Mouse (Mus musculus): ENCODE results near the gene Dlg4.

Gene Dlg4

DNA sequence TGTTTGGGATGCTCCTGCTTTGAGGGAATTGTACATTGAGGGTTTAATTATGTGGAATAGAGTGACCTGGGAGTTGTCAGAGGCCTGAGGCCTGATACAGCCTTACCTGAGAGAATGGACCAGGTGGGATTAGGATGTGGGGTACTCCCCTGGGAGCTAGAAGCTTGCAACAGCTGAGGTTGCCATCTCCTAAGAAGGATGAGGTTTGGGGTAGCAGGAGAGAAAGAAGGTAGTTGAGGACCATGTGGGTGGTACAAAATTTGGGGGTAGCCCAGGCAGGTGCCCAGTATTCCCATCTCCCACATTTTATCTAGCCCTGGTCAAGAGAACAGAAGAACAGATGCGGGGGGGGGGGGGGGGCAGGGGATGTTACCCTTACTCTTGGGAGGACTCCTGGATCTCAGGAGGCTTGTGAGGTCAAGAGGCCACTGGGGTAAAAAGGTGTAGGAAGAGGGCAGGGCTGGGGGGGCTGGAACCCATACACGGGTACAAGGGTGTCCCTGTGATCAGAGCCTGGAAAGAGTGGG, 2.8 kb downstream of the Dlg4 start:
- DNase-seq: peak in 1 of 2 experiments; percentile 4

DNA sequence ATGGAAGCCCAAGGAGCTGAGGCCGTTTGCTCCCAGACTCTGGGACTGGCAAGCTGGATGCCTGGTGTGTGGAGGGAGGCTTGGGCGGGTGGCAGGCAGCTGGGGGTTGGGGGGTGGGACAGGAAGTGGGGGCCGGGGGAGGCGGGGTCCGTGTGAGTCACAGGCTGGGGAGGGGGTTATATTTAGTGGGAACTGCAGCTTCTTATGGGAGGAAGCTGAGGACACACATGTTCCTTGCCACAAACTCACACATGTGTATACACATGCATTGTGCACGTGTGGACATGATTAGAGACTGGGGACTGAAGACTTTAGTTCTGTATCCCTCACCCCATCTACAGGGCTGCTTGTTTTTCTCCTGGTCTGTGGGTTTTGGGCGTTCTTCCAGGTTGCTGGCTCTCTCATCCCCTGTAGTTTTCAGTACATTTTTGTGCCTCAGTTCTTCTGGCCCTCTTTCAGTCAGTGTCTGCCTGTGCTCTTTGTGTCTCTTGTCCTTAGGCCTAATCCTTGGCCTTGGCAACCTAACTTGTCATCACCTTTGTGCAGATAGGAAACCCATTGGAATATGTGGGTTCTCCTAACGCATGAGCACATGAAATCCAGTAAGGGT, 3.4 kb downstream of the Dlg4 start:
- peak in 1 of 2 experiments; percentile 54 for DNase-seq

DNA sequence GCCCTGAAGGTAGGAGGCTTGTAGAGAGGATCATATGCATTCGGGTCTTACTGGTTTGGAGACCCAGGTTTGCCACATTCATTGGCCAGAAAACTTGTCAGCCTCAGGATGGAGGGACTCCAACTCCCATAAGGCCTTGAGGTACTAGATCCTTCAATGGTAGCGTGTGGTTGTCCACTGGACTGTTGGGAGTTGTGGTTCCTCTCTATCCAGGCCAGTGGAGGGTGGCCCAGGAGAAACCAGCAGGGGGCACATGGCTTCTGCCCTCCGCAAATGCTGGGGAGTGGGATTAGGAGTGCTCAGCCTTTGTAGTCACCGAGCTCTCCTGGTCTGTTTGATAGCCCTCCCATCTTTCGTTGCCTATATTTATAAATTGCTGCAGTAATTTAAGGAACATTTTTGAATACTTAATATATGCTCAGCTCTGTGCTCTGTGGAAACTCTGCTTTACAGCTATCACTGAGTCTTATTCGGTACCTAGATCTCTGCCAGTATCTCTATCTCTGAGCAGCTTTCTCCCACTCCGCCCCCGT, 4.1 kb downstream of the Dlg4 start:
- peak; percentile 84 to 86 for DNase-seq

DNA sequence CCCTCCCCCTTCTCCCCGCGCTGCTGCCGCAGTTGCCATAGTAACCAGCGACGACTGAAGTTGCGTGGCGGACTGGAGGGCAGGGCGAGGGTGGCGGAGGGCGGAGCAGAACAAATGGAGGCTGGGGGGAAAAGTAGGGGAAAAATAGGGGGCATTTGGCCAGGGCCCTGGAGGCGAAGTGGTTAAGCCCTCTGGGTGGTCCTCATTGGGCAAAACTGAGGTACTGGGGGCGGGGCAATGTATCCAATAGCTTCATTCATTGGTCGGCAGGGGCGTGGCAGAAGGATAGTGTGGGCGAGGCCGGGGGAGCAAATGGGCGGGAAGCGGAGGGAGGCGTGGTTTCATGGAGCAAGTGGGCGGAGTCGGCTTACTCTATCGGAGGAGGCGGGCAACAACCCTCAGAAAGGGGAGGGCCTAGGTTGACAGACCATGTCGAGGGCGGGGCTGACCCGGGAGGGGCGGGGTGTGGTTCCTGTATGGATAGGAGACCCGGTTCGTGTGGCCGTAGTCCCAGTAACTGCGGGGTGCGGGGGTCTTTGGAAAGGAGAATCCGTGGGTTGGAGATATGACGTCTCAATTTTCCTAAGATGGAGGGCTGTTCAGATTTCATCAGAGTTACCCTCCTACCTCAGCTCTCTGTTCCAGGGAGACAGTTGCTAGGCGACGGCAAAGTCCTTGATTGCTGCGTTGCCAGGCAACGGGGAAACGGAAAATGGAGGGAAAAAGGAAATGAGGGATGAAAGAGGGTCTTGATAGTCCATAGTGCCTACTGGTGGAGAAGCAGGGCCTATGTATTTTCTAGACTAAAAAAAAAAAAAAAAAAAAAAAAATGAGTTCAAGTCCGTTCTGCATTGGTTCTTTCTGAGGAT, 4.8 kb downstream of the Dlg4 start:
- peak; percentile 96 to 98 for DNase-seq

GRCm38 (mm10) chr11:70023481-70024150, 6.9 kb downstream of the Dlg4 start:
- peak; percentile 55 to 70 for DNase-seq

DNA sequence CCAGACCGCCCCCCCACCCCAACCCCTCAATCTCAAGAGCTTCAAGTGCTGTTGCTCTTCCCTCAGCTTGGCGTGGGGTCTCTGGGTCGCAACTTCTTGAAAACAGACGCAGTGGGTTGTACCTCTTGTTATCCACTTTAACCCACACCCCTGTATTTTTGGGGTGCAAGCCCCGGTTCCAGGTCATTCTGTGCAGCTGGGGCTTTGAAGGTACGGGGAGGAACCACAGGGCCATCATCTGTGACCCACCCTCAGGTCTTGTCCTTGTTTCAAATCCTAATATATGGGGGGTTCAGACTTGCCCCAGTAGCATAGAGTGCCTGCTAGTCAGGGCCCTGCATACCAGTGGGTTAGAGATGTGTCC, 7.4 kb downstream of the Dlg4 start:
- DNase-seq: peak in 1 of 2 experiments; percentile 7

- peak in 1 of 2 experiments; percentile 64 for DNase-seq
These were observed 9.9 kb downstream of the Dlg4 start for GRCm38 (mm10) chr11:70026689-70027088.

GRCm38 (mm10) chr11:70027397-70027796, 10.7 kb downstream of the Dlg4 start:
- DNase-seq: peak; percentile 52 to 65

DNA sequence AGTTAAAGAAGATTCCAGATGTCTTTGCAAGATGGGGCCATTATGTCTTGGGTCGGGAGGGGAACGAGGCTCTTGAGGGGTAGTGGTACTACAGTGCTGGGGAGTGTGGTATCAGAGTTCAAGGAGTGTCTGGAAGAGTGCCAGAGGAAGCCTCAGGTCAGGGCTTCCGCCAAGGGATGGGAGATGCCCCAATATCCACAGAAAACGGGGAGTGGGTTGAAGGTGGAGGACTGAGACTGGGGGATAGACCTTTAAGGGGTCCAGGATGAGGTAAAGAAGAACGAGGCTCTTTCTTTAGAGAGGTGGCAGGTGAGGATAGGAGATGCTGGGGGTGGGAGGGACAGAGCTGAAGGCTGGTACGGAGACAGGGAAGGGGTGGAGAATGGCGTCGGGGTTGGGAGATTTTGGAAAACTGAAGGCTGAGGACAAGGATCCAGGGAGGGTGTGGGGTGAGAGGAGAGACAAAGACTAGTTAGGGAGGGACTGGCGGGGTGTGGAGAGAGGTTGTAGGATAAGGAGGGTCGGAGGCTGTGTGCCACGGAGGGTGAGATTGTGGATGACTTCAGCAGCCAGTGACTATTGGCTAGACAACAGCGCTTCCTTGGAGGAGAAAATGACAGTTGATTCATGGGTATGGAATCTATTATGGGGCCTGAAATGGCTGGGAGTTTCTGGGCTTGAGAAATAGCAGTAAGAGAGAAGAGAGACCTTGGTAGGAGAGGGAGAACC, 11.8 kb downstream of the Dlg4 start:
- DNase-seq: peak in 1 of 2 experiments; percentile 41

DNA sequence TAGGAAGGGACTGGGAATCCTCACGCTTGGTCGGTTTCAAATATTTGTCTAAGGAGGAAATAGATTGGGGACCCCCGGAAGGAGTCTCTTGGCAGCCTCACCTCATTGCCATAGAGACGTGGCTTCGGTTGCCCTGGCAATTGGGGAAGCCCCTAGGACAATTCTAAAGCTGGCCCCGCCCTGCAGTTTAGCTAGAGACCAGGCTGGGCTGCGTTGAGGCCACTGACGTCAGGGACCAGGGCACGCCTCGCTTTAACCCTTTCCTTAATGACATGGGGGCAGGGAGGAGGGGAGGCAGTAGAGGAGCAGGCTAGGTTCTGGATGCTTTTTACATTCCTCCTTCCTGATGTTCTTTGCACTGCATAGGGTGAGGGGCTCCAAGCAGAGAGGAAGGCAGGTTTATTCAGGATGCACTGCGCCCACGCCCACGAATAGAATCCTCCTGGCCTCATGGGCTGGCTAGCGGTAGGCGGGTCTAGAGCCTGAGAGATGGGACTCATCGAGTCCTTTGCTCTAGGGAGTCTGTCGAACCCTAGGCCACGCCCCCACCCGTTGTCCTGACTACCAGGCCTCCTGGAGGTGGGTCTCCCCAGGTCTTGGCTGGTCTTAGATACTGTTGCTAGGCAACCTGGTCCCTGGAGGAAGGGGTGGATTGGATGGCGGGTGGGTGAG, 12.5 kb downstream of the Dlg4 start:
- DNase-seq: peak; percentile 83 to 86

DNA sequence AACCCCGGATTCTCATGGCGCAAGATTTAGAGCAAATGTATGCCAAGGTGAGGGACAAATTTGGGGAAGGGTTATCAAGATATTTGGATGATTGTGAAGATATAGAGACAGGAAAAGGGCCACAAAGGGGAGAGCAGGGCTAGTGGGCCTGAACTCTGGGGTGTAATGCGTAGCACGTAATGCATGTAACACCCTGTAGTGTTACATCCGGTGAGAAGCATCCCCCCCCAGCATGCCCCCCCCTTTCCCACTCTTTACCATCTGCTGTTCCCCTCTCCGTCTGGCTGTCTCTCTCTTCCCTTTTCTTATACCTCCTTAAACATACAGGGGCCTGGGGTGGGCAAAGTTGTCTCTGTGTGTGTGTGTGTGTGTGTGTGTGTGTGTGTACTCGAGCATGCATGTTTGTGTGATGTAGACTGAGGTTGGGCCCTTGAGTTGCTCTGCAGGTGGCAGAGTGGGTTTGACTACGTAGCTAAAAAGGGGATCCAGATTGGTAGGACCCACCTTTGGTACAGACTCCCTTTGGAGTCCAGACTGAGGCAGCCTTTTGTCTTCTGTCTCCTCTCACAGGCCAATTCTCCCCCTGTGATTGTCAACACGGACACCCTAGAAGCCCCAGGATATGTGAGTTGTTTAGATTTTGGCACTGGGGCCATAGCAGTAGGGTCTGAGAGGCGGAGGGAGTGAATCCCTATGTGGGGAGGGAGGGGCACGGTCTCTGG, 13.2 kb downstream of the Dlg4 start:
- peak in 1 of 2 experiments; percentile 24 for DNase-seq

DNA sequence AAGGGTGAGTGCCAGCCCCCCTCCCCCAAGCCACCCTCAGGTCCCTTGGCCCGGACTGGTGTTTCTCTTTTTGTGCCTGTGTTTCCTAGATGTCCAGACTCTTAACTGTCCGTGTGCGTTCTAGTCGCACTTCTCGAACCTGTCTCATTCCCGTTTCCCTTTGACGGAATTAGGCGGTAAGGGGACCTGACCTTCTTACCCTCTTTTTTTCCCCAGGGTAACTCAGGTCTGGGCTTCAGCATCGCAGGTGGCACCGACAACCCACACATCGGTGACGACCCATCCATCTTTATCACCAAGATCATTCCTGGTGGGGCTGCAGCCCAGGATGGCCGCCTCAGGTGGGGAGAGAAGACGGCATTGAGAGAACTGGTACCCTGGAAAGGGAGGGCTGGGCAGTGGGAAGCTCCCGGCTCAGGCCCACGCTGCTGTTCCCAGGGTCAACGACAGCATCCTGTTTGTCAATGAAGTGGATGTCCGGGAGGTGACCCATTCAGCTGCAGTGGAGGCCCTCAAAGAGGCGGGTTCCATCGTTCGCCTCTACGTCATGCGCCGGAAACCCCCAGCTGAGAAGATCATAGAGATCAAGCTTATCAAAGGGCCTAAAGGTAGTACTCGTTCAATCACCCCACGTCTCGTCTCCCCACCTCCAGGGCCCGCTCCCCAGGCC, 14.0 kb downstream of the Dlg4 start:
- DNase-seq: peak in 1 of 2 experiments; percentile 10

DNA sequence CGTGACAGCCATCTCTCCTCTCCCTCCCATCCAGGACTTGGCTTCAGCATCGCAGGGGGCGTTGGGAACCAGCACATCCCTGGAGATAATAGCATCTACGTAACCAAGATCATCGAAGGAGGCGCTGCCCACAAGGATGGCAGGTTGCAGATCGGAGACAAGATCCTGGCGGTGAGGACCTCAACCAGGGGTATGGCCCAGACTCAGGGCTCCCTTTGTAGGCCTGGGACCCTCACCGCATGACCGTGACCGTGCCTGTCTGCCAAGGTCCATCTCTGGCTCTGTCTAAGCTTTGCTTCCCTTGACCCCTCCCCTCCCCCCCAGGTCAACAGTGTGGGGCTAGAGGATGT, 14.6 kb downstream of the Dlg4 start:
- DNase-seq: peak in 1 of 2 experiments; percentile 11

DNA sequence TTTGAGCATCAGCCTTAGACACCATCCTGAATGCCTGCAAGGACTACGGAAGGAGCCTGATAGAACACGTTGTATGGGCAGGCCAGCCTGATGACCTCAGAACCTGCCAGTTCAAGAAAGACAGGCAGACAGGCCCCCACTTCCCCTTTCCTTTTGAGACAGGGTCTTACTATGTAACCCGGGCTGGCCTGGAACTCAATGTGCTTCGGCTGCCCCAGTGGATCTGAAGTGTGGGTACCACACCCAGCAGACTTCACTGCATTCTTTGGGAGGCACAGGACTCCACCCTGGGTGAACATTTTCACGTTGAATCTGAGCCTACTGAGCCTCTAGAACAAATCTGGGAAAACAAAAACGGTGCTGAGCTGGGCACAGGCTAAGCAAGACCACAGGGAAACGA, 21.4 kb downstream of the Dlg4 start:
- no peak for DNase-seq

DNA sequence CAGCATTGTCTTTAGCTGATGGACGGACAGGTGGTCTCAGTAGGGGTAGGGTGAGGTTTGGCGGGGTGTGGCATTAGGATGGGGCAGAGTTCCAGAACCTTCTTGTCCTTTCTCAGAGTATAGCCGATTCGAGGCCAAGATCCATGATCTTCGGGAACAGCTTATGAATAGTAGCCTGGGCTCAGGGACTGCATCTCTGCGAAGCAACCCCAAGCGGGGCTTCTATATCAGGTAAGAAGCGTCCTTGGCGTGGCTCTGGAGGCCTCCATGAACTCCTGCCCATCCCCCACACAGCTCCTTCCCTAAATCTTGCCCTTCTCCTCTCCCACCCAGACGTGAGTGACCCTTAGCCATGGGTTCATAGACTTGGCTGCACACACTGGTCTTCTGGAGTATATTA, 22.9 kb downstream of the Dlg4 start:
- peak in 1 of 2 experiments; percentile 21 for DNase-seq

- DNase-seq: peak in 1 of 2 experiments; percentile 48
These were observed 23.4 kb downstream of the Dlg4 start for GRCm38 (mm10) chr11:70040184-70040583.

DNA sequence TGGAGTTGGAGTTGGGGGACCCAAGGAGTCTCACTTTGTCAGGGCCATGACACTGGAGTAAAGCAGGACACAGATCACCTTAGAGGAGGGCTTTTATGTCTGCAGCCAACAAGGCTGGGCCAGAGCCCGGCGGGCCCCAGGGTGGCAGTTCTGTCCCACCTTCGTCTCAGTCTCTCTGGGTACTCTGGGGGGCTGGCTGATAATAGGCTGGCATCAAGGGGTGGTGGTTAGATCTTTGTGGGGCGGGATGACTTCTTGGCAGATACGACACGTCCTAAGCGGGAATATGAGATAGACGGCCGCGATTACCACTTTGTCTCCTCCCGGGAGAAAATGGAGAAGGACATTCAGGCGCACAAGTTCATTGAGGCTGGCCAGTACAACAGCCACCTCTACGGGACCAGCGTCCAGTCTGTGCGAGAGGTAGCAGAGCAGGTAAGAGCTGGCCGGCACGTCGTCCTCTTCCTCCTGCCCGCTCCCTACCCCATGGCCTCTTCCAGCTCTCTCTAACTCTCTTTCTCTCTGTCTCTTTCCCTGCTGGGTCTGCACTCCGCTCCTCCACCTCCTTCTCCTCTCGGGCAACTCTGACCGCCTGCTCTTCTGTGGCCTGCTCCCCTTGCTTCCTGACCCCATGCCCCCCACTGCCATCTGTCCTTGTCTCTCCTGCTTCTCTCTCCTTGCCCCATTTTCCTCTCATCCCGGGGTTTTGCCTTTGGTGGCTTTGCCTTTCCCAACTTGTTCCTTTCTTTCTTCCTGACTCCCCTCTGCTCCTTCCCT, 25.8 kb downstream of the Dlg4 start:
- DNase-seq: peak in 1 of 2 experiments; percentile 30

- DNase-seq: no peak
These were observed 26.9 kb downstream of the Dlg4 start for GRCm38 (mm10) chr11:70043665-70044064.

DNA sequence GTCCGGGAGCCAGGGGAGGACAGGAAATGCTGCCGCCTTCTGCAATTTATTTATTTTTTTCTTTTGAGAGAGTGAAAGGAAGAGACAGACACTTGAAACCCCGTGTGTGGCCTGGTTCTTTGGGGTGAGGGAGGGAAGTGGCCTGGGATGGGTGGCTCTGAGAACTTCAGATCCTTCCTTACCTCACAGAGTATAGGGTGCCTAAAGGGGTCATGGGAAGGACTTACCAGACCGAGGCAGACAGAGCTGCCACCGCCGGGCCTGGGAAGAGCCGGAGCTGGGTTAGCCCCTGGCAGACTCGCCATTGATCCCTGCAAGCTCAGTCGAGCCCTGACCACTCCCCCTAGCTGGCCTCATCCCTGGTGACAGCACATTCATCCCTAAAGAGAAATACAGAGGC, 28.7 kb downstream of the Dlg4 start:
- DNase-seq: no peak

GRCm38 (mm10) chr11:70049366-70049765, 32.6 kb downstream of the Dlg4 start:
- DNase-seq: no peak
